Mouse (Mus musculus): ENCODE results near the gene Kcnk5.

DNA sequence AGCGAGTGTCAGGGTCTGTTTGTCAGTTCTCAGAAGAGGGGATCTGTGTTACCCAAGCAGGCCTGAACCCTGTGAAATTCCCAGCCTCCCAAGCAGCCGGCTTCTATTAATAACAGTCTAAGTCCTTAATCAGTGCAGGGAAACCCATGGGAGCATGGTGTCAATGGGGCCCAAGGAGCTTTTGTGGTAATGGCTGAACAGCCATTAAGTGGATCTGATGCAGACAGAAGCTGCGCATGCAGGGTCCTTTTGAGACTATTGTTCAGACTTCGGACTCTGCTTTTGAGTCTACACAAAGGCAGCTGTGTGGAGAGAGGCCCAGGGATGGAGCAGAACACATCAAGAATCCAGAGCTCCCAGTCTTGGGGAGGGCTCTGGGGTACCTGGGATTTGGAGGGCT, 43.9 kb upstream of the Kcnk5 start:
- no peak for TF ChIP-seq EP300 (IDR thresholded peaks at IDR 0.05)
- no peak for TF ChIP-seq CTCF (IDR thresholded peaks at IDR 0.05)
